Mouse (Mus musculus) ES-Bruce4 (cell line): ENCODE measurements around the gene Kat6b.

Experiments
- CTCF ChIP-seq: IDR thresholded peaks from one replicate; pipeline ENCODE4 v1.8.1; 2011; ENCODE audit warnings: low read depth, low read length
- EP300 ChIP-seq: IDR thresholded peaks from 2 replicates; pipeline ENCODE4 v1.6.1; 2011; ENCODE audit warnings: low read depth, low read length; ENCODE audit not compliant: insufficient read depth
- POLR2A ChIP-seq: IDR thresholded peaks from one replicate; pipeline ENCODE4 v1.8.1; 2011; ENCODE audit warnings: low read length; ENCODE audit not compliant: insufficient read depth

DNA sequence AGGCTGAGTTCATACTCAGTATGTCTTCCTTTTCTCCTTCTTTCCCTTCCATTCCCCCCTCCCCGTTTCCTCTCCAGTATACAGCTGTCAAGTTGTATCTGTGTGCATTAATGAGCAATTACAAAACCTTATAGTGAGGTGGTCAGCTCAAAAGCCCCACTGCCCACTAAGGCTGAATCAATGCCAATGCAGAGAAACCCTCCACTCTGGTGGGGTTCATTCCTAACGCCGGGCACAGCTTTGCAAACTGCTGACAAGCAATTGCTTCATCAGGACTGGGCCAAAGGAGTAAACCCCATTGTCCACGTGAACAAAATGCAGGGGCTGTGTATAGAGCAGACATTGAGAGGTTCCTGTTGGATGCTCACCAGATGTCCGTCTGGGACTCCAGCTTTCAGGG is 23.4 kb upstream of the Kat6b start:
- TF ChIP-seq CTCF (no peak), EP300 (no peak), POLR2A (no peak)
